Mouse (Mus musculus) ovary, postnatal 10 days (tissue): ENCODE measurements around the gene Msh5.
"Not testable (repeated sequence)": the region's sequence is repeated elsewhere in the genome, so short reads cannot be mapped to it uniquely, and the experiment has no call there.

Experiments used
- DNase-seq: peaks from one replicate; pipeline ENCODE4 v3.0.0; 2022; ENCODE audit warnings: low spot score

The Msh5 gene

GRCm38 (mm10) chr17:35002153-35002865 lies 44.2 kb downstream of the Msh5 start:
- no peak for DNase-seq

GRCm38 (mm10) chr17:35001452-35002152 lies 44.9 kb downstream of the Msh5 start:
- DNase-seq = no peak

- peak; percentile 89 for DNase-seq
These were observed 45.7 kb downstream of the Msh5 start, which contains the start of gene Vars for GRCm38 (mm10) chr17:35000717-35001451. TSS of gene Vars (plus strand) at chr17:35000987.

- not testable (repeated sequence) for DNase-seq
These were observed 46.5 kb downstream of the Msh5 start for GRCm38 (mm10) chr17:34999871-35000716.

GRCm38 (mm10) chr17:34998526-34999430 lies 47.8 kb downstream of the Msh5 start:
- no peak for DNase-seq

- DNase-seq = no peak
These were observed 49.4 kb downstream of the Msh5 start for GRCm38 (mm10) chr17:34997142-34997483.

GRCm38 (mm10) chr17:34996411-34997141 lies 50.0 kb downstream of the Msh5 start:
- DNase-seq = no peak

- not testable (repeated sequence) for DNase-seq
These were observed 50.6 kb downstream of the Msh5 start for GRCm38 (mm10) chr17:34995927-34996326.

- not testable (repeated sequence) for DNase-seq
These were observed 51.4 kb downstream of the Msh5 start for GRCm38 (mm10) chr17:34995192-34995591.

GRCm38 (mm10) chr17:34994751-34995150 lies 51.8 kb downstream of the Msh5 start:
- no peak for DNase-seq

GRCm38 (mm10) chr17:34984218-34984617 lies 62.3 kb downstream of the Msh5 start:
- DNase-seq = no peak

GRCm38 (mm10) chr17:34982328-34982727 lies 64.2 kb downstream of the Msh5 start:
- no peak for DNase-seq

- peak; percentile 87 for DNase-seq
These were observed 64.8 kb downstream of the Msh5 start, which contains the start of gene Lsm2 for GRCm38 (mm10) chr17:34981690-34982180. TSS of gene Lsm2 (plus strand) at chr17:34981862.

GRCm38 (mm10) chr17:34980655-34981054 lies 65.9 kb downstream of the Msh5 start:
- no peak for DNase-seq

- DNase-seq = no peak
These were observed 66.9 kb downstream of the Msh5 start for GRCm38 (mm10) chr17:34979631-34980030.
